Mouse (Mus musculus) urinary bladder, postnatal 10 days (tissue): ENCODE data around the gene Usp50.

Experiments used
- DNase-seq: peaks from one replicate; pipeline ENCODE4 v3.0.0; 2022; ENCODE audit warnings: low spot score

Usp50 gene

GRCm38 (mm10) chr2:126783370-126783769 lies at the start of gene Usp50:
TSS of gene Usp50 (minus strand) at chr2:126783470.
- DNase-seq = no peak

- DNase-seq = no peak
Observed at GRCm38 (mm10) chr2:126817414-126817813, 34.1 kb upstream of the Usp50 start.

DNA sequence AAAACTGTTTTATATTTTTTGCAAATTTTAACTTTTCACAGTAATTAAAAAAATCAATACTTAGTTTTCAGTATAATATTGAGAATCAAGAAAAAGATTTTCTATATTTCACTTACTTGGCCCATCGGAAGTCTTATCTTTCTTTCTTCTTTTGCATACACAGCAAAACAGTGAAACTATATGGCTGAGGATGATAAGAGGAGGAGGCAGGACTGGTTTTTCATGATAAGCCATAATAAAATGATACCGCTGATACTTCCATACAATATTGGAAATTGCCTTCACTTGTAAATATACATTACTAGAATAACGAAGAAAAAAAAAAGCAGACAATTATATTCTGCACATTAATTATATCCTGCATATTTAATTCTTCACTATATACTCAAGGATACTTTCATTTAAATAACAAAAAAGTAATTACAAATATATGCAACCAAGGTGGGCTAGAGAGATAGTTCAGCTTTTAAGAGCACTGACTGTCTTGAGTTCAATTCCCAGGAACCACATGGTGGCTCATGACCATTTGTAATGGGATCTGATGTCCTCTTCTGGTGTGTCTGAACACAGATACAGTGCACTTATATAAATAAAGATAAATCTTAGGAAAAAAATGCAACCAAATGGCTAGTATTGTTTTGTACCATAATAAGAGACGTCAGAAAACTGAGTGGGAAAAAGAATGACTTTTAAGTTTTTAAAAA lies 33.5 kb upstream of the Usp50 start:
- DNase-seq = no peak

DNA sequence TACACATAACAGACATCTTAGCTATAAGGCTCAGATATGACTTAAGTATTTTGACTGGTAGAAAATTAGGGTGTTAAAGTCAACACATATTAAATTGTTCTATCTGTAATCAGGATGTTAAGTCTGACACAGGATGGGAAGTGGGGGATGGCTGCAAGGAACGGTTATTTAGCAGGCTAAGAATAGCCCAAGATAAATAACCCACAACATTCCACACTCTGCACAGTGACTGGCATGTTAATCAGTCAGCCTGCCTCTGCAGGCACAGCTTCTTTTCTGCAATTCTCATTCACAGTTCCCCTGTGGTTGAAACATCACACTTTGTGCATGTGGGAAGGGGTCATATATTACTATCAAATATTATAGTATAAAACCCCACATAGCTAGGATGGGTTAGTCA lies 32.6 kb upstream of the Usp50 start:
- DNase-seq = no peak

- no peak for DNase-seq
Observed at GRCm38 (mm10) chr2:126801980-126802379, 18.7 kb upstream of the Usp50 start.

- no peak for DNase-seq
Observed at GRCm38 (mm10) chr2:126798455-126798854, 15.2 kb upstream of the Usp50 start.

- DNase-seq = no peak
Observed at GRCm38 (mm10) chr2:126795708-126796107, 12.4 kb upstream of the Usp50 start.

- DNase-seq = no peak
Observed at GRCm38 (mm10) chr2:126792611-126793010, 9.3 kb upstream of the Usp50 start.

GRCm38 (mm10) chr2:126787721-126788342 lies 4.6 kb upstream of the Usp50 start:
- DNase-seq = no peak

DNA sequence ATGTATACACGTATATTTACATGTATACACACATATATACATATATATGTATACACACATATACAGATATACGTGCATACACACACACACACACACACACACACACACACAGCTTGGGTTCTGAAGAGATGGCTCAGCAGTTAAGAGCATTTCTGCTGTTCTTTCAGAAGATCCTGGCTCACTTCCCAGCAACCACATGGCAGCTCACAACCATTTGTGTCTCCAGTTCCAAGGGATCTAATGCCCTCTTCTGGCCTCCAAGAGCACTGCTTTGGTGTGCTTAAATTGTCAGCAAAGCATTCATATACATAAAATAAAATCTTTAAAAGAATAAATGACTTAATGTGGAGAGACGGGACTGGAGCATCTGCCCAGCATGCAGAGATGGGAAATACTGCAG lies 837 bp downstream of the Usp50 start:
- no peak for DNase-seq

GRCm38 (mm10) chr2:126781478-126781877 lies 1.8 kb downstream of the Usp50 start:
- no peak for DNase-seq

DNA sequence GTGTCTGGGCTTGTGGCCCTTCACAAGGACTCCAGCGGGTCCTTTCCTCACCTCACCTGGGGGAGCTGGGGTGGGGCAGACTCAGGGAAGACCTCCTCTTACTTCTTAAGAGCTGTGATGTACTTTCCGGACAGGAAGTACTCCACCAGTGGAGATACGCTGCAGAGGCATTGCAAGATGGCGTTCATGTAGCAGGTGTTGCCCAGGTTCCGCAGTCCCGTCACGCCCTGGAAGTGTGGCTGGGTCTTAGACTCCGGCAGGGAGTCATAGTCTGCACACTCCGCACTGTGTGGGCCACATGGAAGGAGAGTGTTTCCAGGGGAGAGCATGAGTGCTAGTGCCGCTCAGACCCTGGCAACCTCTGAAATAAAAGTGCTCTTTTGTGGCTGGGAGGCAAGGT lies 3.0 kb downstream of the Usp50 start:
- no peak for DNase-seq

- DNase-seq = no peak
Observed at GRCm38 (mm10) chr2:126778806-126779205, 4.5 kb downstream of the Usp50 start.

DNA sequence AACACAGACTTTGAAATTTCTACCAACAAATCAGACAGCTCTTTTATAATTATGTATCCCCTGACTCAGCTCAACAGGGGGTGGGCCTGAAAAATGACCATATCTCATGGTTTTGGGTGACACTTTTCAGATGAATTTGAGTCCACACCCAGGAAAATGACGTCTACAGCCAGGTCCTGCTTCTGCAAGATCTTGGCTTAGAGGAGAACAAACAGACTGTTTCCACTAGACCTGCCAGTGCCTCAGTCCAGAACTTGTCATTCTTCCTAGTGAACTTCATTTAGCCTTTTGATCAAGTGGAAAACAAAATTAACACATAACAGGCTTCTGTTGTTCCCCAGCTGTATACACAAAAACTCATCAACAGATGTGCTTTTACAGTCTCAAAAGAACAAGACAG lies 6.9 kb downstream of the Usp50 start:
- no peak for DNase-seq

DNA sequence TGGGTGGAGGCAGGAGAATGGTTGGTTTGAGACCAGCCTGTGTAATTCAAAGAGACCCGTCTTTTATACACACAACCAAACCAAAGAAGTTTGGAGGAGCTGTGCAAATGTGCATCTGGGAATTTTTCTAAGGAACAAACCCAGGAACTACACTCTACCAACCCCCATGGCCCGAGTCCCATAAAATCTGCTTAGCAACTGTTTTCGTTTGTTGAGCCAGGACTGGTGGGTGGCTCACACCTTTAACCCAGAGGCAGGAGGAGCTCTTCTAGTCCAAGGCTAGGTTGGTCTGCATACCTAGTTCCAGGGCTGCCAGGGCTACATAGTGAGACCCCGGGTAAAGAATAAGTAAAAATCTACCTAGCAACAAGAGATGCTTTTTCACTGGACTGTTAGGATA lies 7.3 kb downstream of the Usp50 start:
- no peak for DNase-seq

DNA sequence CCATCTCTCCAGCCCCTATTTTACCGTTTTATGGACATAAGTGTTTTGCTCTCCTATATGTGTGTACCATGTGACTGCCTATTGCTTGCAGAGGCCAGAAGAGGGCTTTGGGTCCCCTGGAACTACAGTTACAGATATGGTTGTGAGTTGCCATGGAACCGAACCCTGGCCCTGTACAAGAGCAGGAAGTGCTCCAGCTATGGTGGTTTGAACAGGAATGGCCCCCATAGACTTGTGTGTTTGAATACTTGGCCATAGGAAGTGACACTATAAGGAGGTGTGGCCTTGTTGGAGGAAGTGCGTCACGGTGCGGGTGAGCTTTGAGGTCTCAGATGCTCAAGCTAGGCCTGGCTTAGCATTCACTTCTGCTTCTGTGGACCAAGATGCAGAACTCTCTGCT lies 11.1 kb downstream of the Usp50 start:
- no peak for DNase-seq

DNA sequence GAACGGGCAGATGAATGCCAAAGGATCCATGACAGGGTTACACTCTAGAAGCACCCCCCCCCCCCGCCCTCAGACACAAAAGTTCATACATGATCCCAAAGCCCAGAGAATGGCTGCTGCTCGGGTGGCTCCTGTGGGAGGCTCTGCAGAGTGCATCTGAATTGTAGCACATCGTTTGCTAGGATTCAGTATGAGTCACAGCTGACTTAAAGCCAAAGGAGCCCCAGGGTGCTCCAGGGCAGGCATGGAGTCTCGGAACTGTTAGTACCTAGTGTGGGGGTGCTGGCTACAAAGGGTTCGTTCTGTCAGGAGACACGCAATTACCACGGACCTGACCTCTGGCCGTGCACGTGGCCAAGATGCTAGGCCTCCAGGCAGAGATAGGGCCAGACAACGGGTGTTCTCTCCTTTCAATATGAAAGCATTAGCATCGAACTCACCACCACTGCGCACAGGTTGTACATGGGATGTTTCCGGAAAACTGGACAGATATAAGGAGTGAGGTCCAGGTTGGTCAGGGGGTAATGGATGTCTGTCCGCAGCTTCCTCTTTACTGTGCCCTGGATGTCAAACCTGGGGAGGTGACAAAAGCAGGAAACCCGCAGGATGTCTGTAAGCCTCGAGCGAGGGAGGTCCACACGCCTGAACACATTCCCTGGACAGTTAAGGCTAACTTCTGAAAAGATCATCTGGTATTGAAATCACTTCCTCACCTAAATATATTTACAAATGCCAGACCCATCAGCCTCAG lies 13.7 kb downstream of the Usp50 start:
- no peak for DNase-seq

- no peak for DNase-seq
Observed at GRCm38 (mm10) chr2:126768194-126768593, 15.1 kb downstream of the Usp50 start.

- DNase-seq = no peak
Observed at GRCm38 (mm10) chr2:126767599-126767998, 15.7 kb downstream of the Usp50 start.

DNA sequence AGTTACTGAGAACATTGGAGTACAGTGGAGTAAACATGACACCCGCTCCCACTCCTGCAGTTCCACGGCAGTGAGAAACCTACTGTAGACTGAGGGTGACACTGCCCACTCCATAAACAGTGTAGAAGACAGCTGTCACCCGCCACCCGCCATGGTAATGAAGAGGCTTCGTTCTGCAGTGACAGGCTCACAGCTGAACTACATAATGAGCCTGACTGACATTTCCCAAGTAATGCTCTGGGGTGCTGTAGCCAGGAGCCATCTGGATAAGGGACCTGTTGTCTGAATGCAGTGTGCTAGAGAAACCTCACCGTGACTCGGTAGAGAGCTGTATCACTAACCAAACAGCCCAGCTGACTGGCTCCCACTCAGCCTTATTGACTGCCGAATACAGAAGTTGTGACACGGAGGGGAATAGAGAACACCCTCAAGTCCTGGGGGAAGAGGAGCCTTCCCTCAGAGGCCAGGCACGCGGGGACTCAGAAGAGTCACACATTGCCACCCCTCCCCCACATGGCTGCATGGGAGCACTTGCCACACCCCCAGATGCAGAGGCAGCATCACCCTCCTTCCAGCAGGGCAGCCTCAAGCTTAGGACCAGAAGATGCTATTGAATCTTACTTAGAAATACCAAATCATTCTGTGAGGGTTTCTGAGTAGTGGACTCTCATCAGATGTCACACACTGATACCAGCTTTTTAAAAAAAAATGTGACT lies 17.2 kb downstream of the Usp50 start:
- no peak for DNase-seq

DNA sequence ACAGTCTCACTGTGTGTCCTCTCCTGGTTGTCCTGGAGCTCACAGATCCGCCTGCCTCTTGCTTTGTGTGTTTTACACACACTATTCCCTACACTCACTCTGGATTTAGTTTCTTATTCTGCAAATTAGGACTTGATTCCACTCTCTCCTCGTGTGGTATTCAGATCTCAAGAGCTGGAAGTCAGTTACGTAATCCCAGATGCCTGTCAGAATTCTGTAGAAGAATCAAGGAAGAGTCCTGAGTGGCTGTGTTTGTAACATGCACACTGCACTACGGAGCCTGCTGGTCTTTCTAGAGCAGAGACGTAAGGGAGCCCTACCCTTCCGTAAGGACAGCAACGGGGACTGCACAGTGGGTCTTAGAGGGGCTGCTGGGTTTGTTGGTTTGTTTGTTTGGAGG lies 23.9 kb downstream of the Usp50 start:
- no peak for DNase-seq

DNA sequence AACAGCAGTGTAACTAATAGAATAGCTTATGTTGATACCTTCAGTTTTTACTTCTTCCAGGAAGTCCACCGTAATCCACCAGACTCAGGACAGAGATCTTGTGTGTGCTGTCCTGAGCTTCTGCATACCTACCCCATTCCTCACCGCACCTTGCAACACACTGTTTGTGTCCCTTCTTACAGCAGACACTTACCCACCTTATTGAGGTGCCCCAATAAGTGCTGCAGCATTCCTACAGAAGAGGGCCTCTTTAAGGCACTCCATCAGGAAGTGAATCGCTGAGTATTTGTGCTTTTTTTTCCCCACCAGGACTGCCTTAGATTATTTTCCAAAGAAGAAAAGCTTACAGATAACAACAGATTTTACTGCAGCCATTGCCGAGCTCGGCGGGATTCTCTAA lies 27.6 kb downstream of the Usp50 start:
- no peak for DNase-seq

GRCm38 (mm10) chr2:126743389-126743788 lies 39.9 kb downstream of the Usp50 start:
- no peak for DNase-seq
